Mouse (Mus musculus): Measurements from ENCODE around the gene Slc1a2. TPM values are rescaled to one million over a fixed set of nuclear protein-coding genes. Genes with fewer than 3 reads are reported as not detected.

Gene Slc1a2
- not detected for total RNA-seq (2023)

GRCm38 (mm10) chr2:102658163-102658660 is at the start of gene Slc1a2:
Gene Slc1a2, plus strand, starts transcription at chr2:102658659.

Other genes starting within 250 kb of the Slc1a2 start
- not detected for gene Fjx1, start 206.2 kb upstream of the Slc1a2 start, total RNA-seq (2023)
- not detected for gene Pamr1, start 108.6 kb upstream of the Slc1a2 start, total RNA-seq (2023)
- gene Cd44, start 243.0 kb downstream of the Slc1a2 start, total RNA-seq (2023), result 48.4 TPM

Data from CD4-positive naive resting alpha-beta T cell, adult 76 days (primary cell).